Mouse (Mus musculus) stomach, embryonic 14.5 days (tissue): ENCODE measurements around the gene Aldh16a1. TPM values are rescaled to one million over a fixed set of nuclear protein-coding genes. Genes with fewer than 3 reads are reported as not detected.

Experiments
- ATAC-seq: fragments of 200-750 bp; cut with Nextera tagmentation; 2 replicates; pipeline ENCODE4 v1.8.0; 2017; ENCODE audit warnings: low read depth, moderate TSS enrichment; ENCODE audit not compliant: insufficient number of reproducible peaks, insufficient read depth, low FRiP score
- H3K27ac ChIP-seq: fragments of 300-500 bp; sonication (generic); 2 replicates; pipeline ENCODE4 v1.5.1; 2014; ENCODE audit warnings: mild to moderate bottlenecking, low read length, moderate library complexity, mixed read lengths
- H3K27me3 ChIP-seq: fragments of 300-500 bp; sonication (generic); 2 replicates; pipeline ENCODE4 v1.6.1; 2014; ENCODE audit warnings: low read length, control low read depth, mixed read lengths; ENCODE audit not compliant: control insufficient read depth, insufficient read depth
- H3K36me3 ChIP-seq: fragments of 300-500 bp; sonication (generic); 2 replicates; pipeline ENCODE4 v1.6.1; 2014; ENCODE audit warnings: mild to moderate bottlenecking, control low read depth, low read length, moderate library complexity, mixed read lengths; ENCODE audit not compliant: control insufficient read depth, insufficient read depth
- H3K4me1 ChIP-seq: fragments of 300-500 bp; sonication (generic); 2 replicates; pipeline ENCODE4 v1.6.1; 2014; ENCODE audit warnings: low read length, control low read depth, mixed read lengths; ENCODE audit not compliant: control insufficient read depth, insufficient read depth
- H3K4me2 ChIP-seq: fragments of 300-500 bp; sonication (generic); replicated peaks from 2 replicates; pipeline ENCODE4 v1.6.1; 2014; ENCODE audit warnings: low read depth, low read length, control low read depth
- H3K4me3 ChIP-seq: fragments of 300-500 bp; sonication (generic); 2 replicates; pipeline ENCODE4 v1.5.1; 2014; ENCODE audit warnings: low read depth, low read length, control low read depth
- H3K9ac ChIP-seq: fragments of 300-500 bp; sonication (generic); replicated peaks from 2 replicates; pipeline ENCODE4 v1.6.1; 2014; ENCODE audit warnings: low read depth, mild to moderate bottlenecking, control low read depth, low read length, moderate library complexity, mixed read lengths
- H3K9me3 ChIP-seq: fragments of 300-500 bp; sonication (generic); 2 replicates; pipeline ENCODE4 v1.6.1; 2016; ENCODE audit warnings: low read depth, low read length, control low read depth; ENCODE audit not compliant: control insufficient read depth
- WGBS: fragments of 180-500 bp; shearing (Covaris S2); extraction: QIAGEN DNeasy Blood & Tissue Kit; methylation state at CpG from one replicate; pipeline ENCODE4 v1.1.7; 2014; 5-methylcytosine and 5-hydroxymethylcytosine counted together
- polyA plus RNA-seq: library from polyadenylated mRNA; unstranded; fragments of >200 nt; fragmentation: Nextera tagmentation; extraction: Ambion mirVana; gene quantifications from 2 replicates; pipeline ENCODE4 v1.2.1, GENCODE M21; 2014

Aldh16a1 gene
- polyA plus RNA-seq, 1 experiment from 2014 or later: 54.1 TPM

- no peak for ATAC-seq
- Histone ChIP-seq H3K27ac (no peak overlapping the region), H3K27me3 (no peaks in the 10 kb centered on the region), H3K9me3 (no peaks in the 10 kb centered on the region), H3K9ac (no peak overlapping the region), H3K4me2 (no peak overlapping the region), H3K36me3 (no peaks in the 10 kb centered on the region), H3K4me3 (no peak overlapping the region), H3K4me1 (peaks cover 26% of the 10 kb centered on the region)
- WGBS: 55% methylated on average over 6 of the region's 6 CpGs
Observed at GRCm38 (mm10) chr7:45106441-45106840, 47.9 kb downstream of the Aldh16a1 start.

- no peak for ATAC-seq
- Histone ChIP-seq H3K9ac (no peak overlapping the region), H3K27me3 (no peaks in the 10 kb centered on the region), H3K27ac (no peak overlapping the region), H3K4me2 (no peak overlapping the region), H3K36me3 (no peaks in the 10 kb centered on the region), H3K4me3 (no peak overlapping the region), H3K4me1 (peaks cover 26% of the 10 kb centered on the region), H3K9me3 (no peaks in the 10 kb centered on the region)
- 74% methylated on average over 8 of the region's 8 CpGs for WGBS
Observed at GRCm38 (mm10) chr7:45105491-45105890, 48.9 kb downstream of the Aldh16a1 start.

GRCm38 (mm10) chr7:45104941-45105340, 49.4 kb downstream of the Aldh16a1 start:
- no peak overlapping the region for H3K9ac ChIP-seq
- no peak overlapping the region for H3K27ac ChIP-seq
- H3K4me2 ChIP-seq: no peak overlapping the region
- peaks cover 26% of the 10 kb centered on the region for H3K4me1 ChIP-seq
- WGBS: 82% methylated on average over 5 of the region's 5 CpGs
- H3K27me3 ChIP-seq: no peaks in the 10 kb centered on the region
- H3K9me3 ChIP-seq: no peaks in the 10 kb centered on the region
- no peaks in the 10 kb centered on the region for H3K36me3 ChIP-seq
- ATAC-seq: no peak
- no peak overlapping the region for H3K4me3 ChIP-seq

GRCm38 (mm10) chr7:45103652-45104180, 50.7 kb downstream of the Aldh16a1 start, which contains the start of gene Fcgrt:
Fcgrt (minus strand) TSS chr7:45103851.
- Histone ChIP-seq H3K4me2 (peak within 1 kb of the TSS; percentile 53), H3K27ac (peak within 1 kb of the TSS; percentile 92), H3K9me3 (no peaks in the 10 kb centered on the region), H3K9ac (peak within 1 kb of the TSS; percentile 60), H3K36me3 (no peaks in the 10 kb centered on the region), H3K4me1 (peaks cover 26% of the 10 kb centered on the region), H3K4me3 (peak within 1 kb of the TSS; percentile 32), H3K27me3 (no peaks in the 10 kb centered on the region)
- 22% methylated on average over 7 of the region's 7 CpGs for WGBS
- peak; percentile 94 for ATAC-seq

GRCm38 (mm10) chr7:45102940-45103585, 51.3 kb downstream of the Aldh16a1 start:
- peak; percentile 5; the same call in 1 of the 2 replicates for ATAC-seq
- Histone ChIP-seq H3K9ac (peak overlapping the region; percentile 60), H3K4me1 (peaks cover 26% of the 10 kb centered on the region), H3K36me3 (no peaks in the 10 kb centered on the region), H3K27ac (peak overlapping the region; percentile 92), H3K9me3 (no peaks in the 10 kb centered on the region), H3K4me3 (peak overlapping the region; percentile 32), H3K4me2 (peak overlapping the region; percentile 53), H3K27me3 (no peaks in the 10 kb centered on the region)
- 53% methylated on average over 9 of the region's 9 CpGs for WGBS

GRCm38 (mm10) chr7:45102441-45102840, 51.9 kb downstream of the Aldh16a1 start:
- no peaks in the 10 kb centered on the region for H3K27me3 ChIP-seq
- no peaks in the 10 kb centered on the region for H3K36me3 ChIP-seq
- H3K4me3 ChIP-seq: peak overlapping the region; percentile 32; the same call in 1 of the 2 replicates
- peak overlapping the region; percentile 53 for H3K4me2 ChIP-seq
- H3K4me1 ChIP-seq: peaks cover 26% of the 10 kb centered on the region
- no peaks in the 10 kb centered on the region for H3K9me3 ChIP-seq
- no peak for ATAC-seq
- no peak overlapping the region for H3K9ac ChIP-seq
- no peak overlapping the region; the same call in 1 of the 2 replicates for H3K27ac ChIP-seq
- WGBS: 74% methylated on average over 11 of the region's 11 CpGs

GRCm38 (mm10) chr7:45100046-45100445, 54.3 kb downstream of the Aldh16a1 start:
- Histone ChIP-seq H3K9ac (no peak overlapping the region), H3K36me3 (no peaks in the 10 kb centered on the region), H3K9me3 (no peaks in the 10 kb centered on the region), H3K4me3 (no peak overlapping the region), H3K4me2 (no peak overlapping the region), H3K27me3 (no peaks in the 10 kb centered on the region), H3K4me1 (peaks cover 26% of the 10 kb centered on the region), H3K27ac (no peak overlapping the region)
- no peak for ATAC-seq
- 67% methylated on average over 6 of the region's 6 CpGs for whole genome bisulfite sequencing

- Histone ChIP-seq H3K9ac (no peak overlapping the region), H3K9me3 (no peaks in the 10 kb centered on the region), H3K4me3 (no peak overlapping the region), H3K36me3 (no peaks in the 10 kb centered on the region), H3K27ac (no peak overlapping the region), H3K4me2 (no peak overlapping the region), H3K27me3 (no peaks in the 10 kb centered on the region), H3K4me1 (peaks cover 18% of the 10 kb centered on the region)
- 87% methylated on average over 8 of the region's 8 CpGs for WGBS
- ATAC-seq: no peak
Observed at GRCm38 (mm10) chr7:45098541-45099240, 55.7 kb downstream of the Aldh16a1 start.
